Mouse (Mus musculus): Measurements from ENCODE around the gene Gm28729. TPM values are rescaled to one million over a fixed set of nuclear protein-coding genes. Genes with fewer than 3 reads are reported as not detected.
A peak's percentile ranks its signal among the peaks of the same experiment; 100 is the strongest.

The Gm28729 gene
- total RNA-seq, 2 experiments from 2014 or later, result 0.13 to 0.19 TPM

DNA sequence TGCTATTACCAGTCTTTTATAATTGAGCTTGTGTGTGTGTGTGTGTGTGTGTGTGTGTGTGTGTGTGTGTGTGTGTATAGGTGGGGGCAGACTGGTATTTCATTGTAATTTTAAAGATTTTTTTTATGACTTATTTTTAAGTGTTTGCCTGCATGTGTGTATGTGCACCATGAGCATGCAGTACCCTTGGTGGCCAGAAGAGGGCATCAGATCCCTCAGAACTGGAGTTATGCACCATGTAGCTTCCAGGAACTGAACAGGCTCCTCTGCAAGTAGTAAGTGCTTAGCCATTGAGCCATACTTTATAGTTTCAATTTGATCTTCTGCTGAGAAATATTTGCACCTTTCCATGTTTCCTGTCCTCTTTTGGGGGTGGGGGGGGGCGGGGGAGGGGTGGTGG lies 63.5 kb downstream of the Gm28729 start:
- DNase-seq, result no peak

DNA sequence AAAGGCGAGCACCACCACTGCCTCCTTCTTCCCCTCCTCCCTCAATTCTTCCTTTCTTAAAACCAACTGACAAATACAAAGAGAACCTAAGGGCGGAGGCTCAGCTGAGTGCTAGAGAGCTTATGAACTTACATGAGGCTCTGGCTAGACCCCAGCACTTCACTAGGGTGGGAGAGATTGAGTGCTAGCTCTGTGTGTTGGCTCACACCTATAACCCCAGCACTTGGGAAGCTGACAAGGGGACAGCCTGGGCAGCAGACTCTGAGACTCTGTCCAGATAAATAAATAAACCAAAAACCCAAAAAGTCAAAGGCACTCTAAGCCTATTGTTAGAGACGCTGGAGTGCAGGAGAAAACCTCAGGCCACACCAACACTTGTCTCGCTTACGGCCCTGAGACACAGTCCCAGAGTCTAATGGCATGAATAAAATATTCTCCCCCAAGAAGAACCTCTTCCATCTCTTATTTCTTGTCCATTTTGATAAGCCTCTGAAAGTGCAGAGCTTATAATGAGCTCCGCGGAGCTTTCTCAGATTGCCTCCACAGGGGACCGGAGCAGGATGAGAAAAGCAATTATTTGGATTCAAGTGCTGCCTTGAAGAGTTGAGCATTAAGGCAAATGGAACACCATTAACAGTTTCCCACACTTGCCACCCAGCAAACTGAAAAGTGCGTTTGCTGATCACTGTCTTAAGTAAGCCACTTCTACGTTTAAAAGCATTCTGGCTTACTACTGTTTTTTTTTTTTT lies 64.8 kb downstream of the Gm28729 start:
- no peak for DNase-seq

DNA sequence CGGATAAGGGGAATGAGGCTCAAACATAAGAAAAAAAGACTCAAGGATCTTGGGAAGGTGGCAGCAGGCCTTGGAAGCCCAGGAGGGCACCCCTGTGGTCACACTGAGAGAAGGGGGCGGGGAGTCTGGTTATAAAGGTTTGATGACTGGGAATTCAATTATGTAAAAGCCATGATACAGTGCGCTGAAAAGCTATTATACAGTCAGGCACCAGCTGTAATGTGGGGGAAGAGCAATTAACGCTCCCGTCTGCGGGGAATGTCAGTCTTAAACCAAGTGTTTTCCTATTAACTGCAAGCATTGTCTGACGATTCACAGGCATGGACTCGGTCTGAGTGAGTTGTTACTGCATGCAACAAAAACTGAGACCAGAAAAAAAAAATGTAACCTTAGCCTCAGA lies 69.4 kb downstream of the Gm28729 start:
- DNase-seq, result no peak

DNA sequence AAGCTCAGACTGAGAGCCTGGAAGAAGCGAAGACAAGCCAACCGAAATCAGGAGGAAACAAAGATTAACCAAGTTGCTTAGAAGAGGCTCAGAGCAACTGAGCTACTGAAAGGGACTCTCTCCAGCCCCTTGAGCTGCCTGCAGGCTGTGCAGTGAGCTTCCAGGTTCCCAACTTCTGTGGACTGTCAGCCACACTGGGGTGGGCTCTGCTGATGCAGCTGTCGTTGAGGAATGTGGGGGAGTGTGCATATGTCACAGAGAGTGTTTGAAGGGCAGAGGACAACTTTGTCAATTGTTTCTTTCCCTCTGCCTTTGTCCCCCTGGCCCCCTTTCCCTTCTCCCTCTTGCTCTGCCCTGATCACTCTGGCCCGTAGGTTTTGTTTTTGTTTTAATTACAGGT lies 72.1 kb downstream of the Gm28729 start:
- no peak for DNase-seq

DNA sequence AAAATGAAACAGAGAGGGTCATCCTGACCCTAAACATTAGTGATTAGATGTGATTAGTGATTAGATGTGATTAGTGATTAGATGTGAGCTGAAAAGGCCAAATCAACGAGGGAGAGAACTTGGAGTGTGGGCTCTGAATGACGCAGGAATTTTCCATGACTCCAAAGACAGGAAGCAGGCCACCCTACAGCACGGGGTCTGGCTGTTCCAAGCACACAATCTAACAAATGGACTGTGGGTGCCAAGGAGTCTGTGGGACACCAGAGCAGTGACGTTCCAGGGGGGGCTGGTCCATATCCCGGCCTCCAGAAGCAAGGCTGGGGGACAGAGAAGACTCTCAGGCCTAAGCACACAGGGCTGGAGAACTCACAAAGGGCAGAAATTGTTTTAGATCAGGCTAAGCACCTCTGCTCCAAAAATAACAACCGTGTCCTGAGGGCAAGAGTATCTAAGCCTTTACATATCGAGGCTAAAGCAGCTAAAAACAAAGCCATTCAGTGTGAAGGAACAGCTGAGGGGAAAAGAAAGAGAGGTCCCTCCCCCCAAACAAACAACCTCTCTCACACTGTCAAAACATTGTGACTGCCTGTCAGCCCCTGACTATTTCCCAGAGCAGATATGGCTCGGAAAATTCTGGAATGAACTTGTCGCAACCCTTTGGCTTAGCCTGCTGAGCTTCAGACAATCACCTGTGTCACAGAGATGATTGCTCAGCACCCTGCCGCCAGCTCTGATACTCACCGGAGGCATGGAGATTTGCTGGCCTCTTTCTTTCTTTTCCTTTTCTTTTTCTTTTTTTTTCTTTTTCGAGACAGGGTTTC lies 74.0 kb downstream of the Gm28729 start:
- no peak for DNase-seq

DNA sequence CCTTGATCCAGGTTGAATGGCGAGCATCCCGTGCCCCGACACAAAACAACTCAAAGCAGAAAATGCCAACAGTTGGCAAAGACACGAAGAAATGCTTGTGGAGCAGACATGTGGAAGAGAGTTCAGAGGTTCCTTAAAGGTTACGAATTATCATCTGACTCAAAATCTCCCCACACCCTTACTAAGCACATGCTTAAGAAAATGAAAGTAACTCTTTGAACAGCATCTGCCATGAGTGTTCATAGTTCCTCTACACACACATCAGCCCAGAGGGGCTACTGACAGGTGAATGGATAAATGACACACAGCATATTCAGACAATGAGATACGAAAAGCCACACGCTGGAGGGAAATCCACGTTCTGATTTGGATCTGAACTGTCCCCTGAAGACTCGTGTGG lies 75.5 kb downstream of the Gm28729 start:
- DNase-seq, result no peak

DNA sequence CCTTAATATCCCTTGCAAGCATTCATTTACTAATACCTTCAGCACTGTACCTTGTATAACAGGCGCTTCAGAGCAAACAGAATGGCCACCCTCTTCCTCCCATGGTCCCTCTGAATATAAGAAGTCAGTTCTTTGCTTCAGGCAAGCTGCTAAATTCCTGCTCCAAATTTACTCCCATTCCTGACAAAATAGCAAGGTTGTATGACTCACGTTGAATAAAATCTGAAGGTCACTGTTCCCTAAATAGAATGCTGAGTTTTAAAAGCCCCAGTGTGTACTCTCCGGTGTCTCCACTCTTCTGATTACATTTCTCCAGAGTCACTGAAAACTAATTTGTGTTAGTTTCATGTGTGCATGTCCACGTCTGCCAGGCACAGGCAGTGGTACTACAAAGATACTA lies 79.7 kb downstream of the Gm28729 start:
- no peak for DNase-seq

DNA sequence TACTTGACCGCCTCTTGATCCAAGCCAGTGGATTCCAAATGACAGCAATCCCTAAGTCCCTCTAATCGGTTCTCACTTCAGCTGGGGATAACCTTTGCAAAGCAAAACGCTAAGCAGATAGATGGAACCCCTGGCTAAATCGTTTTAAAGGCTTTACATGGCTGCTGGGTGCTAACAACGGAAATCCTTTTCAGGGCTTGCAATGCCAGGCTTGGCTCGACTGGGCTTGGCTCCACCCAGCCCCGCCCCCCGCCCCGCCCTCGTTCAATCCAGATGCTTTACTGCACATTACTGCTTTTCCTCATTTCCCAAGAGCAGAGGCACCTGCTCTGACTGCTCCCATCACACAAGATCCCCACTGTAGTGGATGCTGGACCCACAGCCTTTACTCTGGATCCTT lies 83.0 kb downstream of the Gm28729 start:
- no peak for DNase-seq

DNA sequence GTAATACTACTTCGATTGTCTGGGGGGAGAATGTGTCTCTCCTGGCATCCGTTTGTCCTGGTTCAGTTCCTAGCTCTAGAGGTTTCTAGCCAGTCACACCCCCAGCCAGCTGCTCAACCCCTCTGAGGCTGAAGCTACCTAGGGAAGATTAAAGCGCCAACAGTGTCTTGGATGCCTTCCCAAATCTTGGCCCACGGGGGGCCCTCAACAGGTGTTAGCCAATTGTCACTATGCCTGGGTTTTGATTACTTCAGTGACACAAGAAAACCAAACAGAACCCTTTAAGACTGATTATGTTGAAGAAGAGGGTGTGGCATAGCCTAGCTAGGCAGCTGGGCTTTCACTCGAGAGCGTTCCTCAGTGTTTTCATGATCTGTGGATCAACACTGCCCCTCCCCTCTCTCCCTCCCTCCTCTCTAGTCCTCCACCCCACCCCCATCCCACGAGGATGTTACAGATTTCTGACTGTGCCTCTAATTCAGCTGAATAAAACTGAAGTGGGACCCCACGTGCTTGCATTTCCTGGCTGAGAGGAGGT lies 86.7 kb downstream of the Gm28729 start:
- no peak for DNase-seq

DNA sequence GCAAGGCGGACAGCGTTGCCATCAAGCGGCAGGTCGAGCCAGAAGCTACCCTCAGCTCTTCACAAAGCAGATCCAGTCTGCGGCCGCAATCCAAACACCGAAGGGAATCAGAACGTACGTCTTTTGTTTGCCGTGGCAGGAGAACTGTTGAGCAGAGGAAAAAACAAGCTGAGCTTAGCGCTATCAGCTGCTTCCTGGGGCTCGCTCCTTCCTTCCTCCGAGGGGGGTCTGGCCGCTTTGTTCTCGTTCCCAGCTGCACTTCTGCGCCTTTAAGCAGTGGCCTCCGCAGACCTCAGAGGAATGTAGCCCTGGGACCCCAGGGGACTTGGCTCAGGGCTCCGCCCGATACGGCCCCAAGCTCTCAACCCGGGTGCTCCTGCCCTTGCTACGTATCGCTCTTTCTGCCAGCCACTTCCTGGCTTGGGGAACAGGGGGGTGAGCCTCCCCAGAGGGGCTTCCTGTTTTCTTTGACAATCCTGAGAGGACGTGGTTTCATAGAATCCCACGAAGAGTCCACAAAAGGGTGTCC lies 87.2 kb downstream of the Gm28729 start:
- peak; percentile 65 for DNase-seq

DNA sequence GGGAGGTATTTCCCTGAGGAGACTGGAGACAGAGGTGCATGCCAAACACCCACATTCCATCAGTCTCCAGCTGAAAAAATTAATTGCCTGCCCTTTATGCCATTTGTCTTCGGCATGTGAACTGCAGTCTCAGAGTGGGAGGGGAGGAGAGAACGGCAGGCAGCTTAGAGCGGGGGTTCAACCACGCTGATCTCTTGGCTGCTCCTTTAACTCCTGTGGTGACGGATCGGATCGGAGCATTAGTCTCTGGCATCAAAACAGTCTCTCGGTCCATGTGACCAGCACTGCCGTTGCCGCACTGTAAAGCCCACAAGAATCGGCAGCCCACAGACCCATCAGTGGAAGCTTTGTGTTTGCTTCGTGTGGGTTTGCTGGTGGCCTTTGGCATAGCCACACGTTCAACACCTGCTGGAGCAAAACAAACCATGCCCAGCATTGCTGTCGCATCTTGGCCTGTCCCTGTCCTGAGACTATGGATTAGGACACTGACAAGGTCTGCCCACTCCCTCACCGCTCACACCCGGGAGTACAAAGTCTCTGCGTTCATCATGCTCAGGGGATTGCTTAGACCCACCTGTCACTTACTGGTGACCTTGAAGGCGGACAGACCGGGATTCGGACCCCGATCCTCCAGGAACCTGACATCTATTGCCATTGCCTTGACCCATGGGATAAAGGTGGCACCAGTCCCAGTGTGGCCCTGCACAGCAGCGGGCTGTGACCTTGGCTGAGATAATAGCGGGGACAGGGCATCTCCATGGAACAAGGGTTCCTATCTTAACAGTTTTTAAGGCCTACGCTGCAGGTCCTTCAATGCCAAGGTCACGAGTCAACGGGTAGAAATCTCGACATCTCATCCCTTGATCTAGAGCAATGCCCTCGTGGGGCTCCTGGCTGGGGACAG lies 87.9 kb downstream of the Gm28729 start:
- DNase-seq, result no peak

Other genes with a start within 250 kb of the Gm28729 start
- gene Atp1b3, start 160.8 kb downstream of the Gm28729 start, total RNA-seq (2021), result 10 to 100 TPM; 36.9 to 43.7 TPM
- 10 to 100 TPM; 62.9 to 65.7 TPM for gene Rnf7, start 46.6 kb downstream of the Gm28729 start, total RNA-seq (2021)
- gene Rasa2, start 106.4 kb upstream of the Gm28729 start, total RNA-seq (2021), result 1 to 10 TPM; 2.2 to 3.7 TPM
- 10 to 100 TPM; 19.3 to 19.8 TPM for gene Zbtb38, start 227.6 kb upstream of the Gm28729 start, total RNA-seq (2021)